Mouse (Mus musculus) midbrain, embryonic 11.5 days (tissue): Measurements from ENCODE around the gene Gna13. TPM values are rescaled to one million over a fixed set of nuclear protein-coding genes. Genes with fewer than 3 reads are reported as not detected.

Source experiments
- polyA plus RNA-seq: library from polyadenylated mRNA; unstranded; fragments of >200 nt; fragmentation: Nextera tagmentation; extraction: Ambion mirVana; gene quantifications from 2 replicates; pipeline ENCODE4 v1.2.1, GENCODE M21; 2014

Gna13 gene
- polyA plus RNA-seq, 1 experiment from 2014 or later, result 19.4 TPM

Other genes starting within 250 kb of the Gna13 start
- gene E030025P04Rik, start 218.5 kb upstream of the Gna13 start, polyA plus RNA-seq, result not detected in 2 replicates
- 1.6 and 1.7 TPM in 2 replicates for gene Rgs9, start 64.7 kb upstream of the Gna13 start, polyA plus RNA-seq
- gene 9930022D16Rik, start 51.1 kb downstream of the Gna13 start, polyA plus RNA-seq, result not detected in 2 replicates
- gene Amz2, start 63.1 kb downstream of the Gna13 start, polyA plus RNA-seq, result 46.8 and 49.0 TPM in 2 replicates
- gene Arsg, start 110.5 kb downstream of the Gna13 start, polyA plus RNA-seq, result 2.9 and 4.7 TPM in 2 replicates
- 3.6 TPM in 2 replicates for gene Slc16a6, start 110.8 kb downstream of the Gna13 start, polyA plus RNA-seq
- gene Wipi1, start 249.1 kb downstream of the Gna13 start, polyA plus RNA-seq, result 11.1 and 12.4 TPM in 2 replicates